24 mouse cellular contexts compared by ENCODE assay signal in the genomic region with DNA sequence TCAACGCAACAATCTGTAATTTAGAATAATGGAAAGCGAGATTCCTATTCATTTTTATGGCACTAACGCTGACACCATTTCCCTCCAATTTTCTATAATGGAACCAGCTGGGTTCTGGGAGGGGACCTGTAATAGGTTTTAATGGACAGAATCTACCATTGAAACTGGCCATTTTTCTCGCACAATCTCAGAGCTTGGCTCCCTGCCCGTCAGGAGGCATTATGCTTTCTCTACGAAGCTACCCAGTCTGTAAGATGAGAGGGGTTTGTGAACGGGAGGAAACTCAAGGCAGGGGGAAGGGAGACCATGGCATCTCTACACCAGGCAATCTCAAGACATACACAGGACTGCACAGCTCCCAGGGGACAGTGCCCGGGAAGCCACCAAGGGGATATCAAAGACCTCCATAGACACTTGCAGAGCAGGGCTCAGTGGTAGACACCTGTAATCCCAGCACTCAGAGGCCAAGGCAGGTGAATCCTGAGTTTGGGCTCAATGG.
DNase-seq lines count a peak whose midpoint lies in the region; ATAC-seq lines count a peak whose summit lies in the region.
"Had no signal": no experiment of that assay in that cellular context is flagged by ENCODE, and none has a peak within 500 bp of the region (broad histone marks: within the 10 kb centered on the region; RNA-seq: fewer than 3 reads in every experiment).

No protein-coding gene starts in this region.

- intact Hi-C loops in heart, postnatal 36 days (cut with DNase I) = no loop called here

- H3K27ac ChIP-seq in forebrain, embryonic 13.5 days = peak overlapping the region; percentile 12; the same call in 1 of the 2 replicates
- H3K27ac ChIP-seq in forebrain, embryonic 11.5 days (ENCODE audit: low read depth, low read length) = no peak overlapping the region
- no peak overlapping the region for H3K27ac ChIP-seq in embryonic facial prominence, embryonic 14.5 days (replicated peaks; ENCODE audit: low read depth, low read length)
- H3K27ac ChIP-seq: embryonic facial prominence, embryonic 13.5 days; heart, adult 2 months; heart, embryonic 10.5 days; heart, embryonic 13.5 days; hindbrain, embryonic 12.5 days; hindbrain, embryonic 15.5 days had no signal

- no peak overlapping the region for H3K4me2 ChIP-seq in forebrain, embryonic 13.5 days
- H3K4me2 ChIP-seq in forebrain, embryonic 11.5 days (ENCODE audit: low read depth, low read length, severe bottlenecking) = no peak overlapping the region
- H3K4me2 ChIP-seq in embryonic facial prominence, embryonic 14.5 days (ENCODE audit: low read depth, low read length) = no peak overlapping the region
- H3K4me2 ChIP-seq: embryonic facial prominence, embryonic 13.5 days; heart, embryonic 13.5 days; hindbrain, embryonic 12.5 days; hindbrain, embryonic 15.5 days had no signal

- H3K9ac ChIP-seq in forebrain, embryonic 13.5 days = no peak overlapping the region
- H3K9ac ChIP-seq in forebrain, embryonic 11.5 days (ENCODE audit: low read length) = no peak overlapping the region
- no peak overlapping the region for H3K9ac ChIP-seq in embryonic facial prominence, embryonic 14.5 days (ENCODE audit: low read depth, low read length)
- H3K9ac ChIP-seq: embryonic facial prominence, embryonic 13.5 days; heart, embryonic 13.5 days; hindbrain, embryonic 12.5 days; hindbrain, embryonic 15.5 days had no signal

- no peak for ATAC-seq in forebrain, embryonic 13.5 days
- ATAC-seq in forebrain, embryonic 11.5 days (replicated peaks; ENCODE audit: low FRiP score) = no peak
- ATAC-seq in embryonic facial prominence, embryonic 14.5 days (ENCODE audit: low read depth) = peak; percentile 55; the same call in 1 of the 2 replicates
- ATAC-seq in megakaryocyte progenitor cell, adult 5-6 weeks (replicated peaks; ENCODE audit: poor library complexity) = no peak
- ATAC-seq: intestine, postnatal 0 days had no signal

- WGBS in forebrain, embryonic 13.5 days = 47% methylated on average over 8 of the region's 8 CpGs
- 73% methylated on average over 8 of the region's 8 CpGs for WGBS in forebrain, embryonic 11.5 days
- WGBS in embryonic facial prominence, embryonic 14.5 days = 63% methylated on average over 8 of the region's 8 CpGs

- H3K27me3 ChIP-seq in forebrain, embryonic 13.5 days = no peaks in the 10 kb centered on the region
- H3K27me3 ChIP-seq in forebrain, embryonic 11.5 days (ENCODE audit: control insufficient read depth, insufficient read depth, low read length) = no peaks in the 10 kb centered on the region
- H3K27me3 ChIP-seq in embryonic facial prominence, embryonic 14.5 days (replicated peaks; ENCODE audit: control insufficient read depth, insufficient read depth, low read length) = no peaks in the 10 kb centered on the region
- H3K27me3 ChIP-seq: CH12.LX; embryonic facial prominence, embryonic 13.5 days; hindbrain, embryonic 12.5 days; hindbrain, embryonic 15.5 days had no signal

- peaks cover 3% of the 10 kb centered on the region; the same call in 1 of the 2 replicates for H3K9me3 ChIP-seq in forebrain, embryonic 13.5 days (replicated peaks)
- no peaks in the 10 kb centered on the region for H3K9me3 ChIP-seq in forebrain, embryonic 11.5 days (ENCODE audit: control insufficient read depth, low read length)
- H3K9me3 ChIP-seq in embryonic facial prominence, embryonic 14.5 days (ENCODE audit: control insufficient read depth, low read length) = 0 out of 2 replicates have a peak, but pooled peaks cover 1% of the 10 kb centered on the region
- H3K9me3 ChIP-seq: embryonic facial prominence, embryonic 13.5 days; heart, embryonic 10.5 days; hindbrain, embryonic 12.5 days; hindbrain, embryonic 15.5 days had no signal

- no peak overlapping the region for H3K4me3 ChIP-seq in forebrain, embryonic 13.5 days
- no peak overlapping the region for H3K4me3 ChIP-seq in forebrain, embryonic 11.5 days (ENCODE audit: low read depth, low read length)
- no peak overlapping the region for H3K4me3 ChIP-seq in embryonic facial prominence, embryonic 14.5 days (ENCODE audit: low read depth, low read length)
- H3K4me3 ChIP-seq: embryonic facial prominence, embryonic 13.5 days; heart, adult 2 months; heart, embryonic 10.5 days; heart, embryonic 13.5 days; hindbrain, embryonic 12.5 days; hindbrain, embryonic 15.5 days had no signal

- H3K36me3 ChIP-seq in forebrain, embryonic 13.5 days (ENCODE audit: poor library complexity, severe bottlenecking) = no peaks in the 10 kb centered on the region
- H3K36me3 ChIP-seq in forebrain, embryonic 11.5 days (ENCODE audit: control insufficient read depth, insufficient read depth, low read length) = no peaks in the 10 kb centered on the region
- no peaks in the 10 kb centered on the region for H3K36me3 ChIP-seq in embryonic facial prominence, embryonic 14.5 days (ENCODE audit: control insufficient read depth, insufficient read depth, low read length)
- H3K36me3 ChIP-seq: embryonic facial prominence, embryonic 13.5 days; G1E; heart, embryonic 10.5 days; heart, embryonic 13.5 days; hindbrain, embryonic 12.5 days; hindbrain, embryonic 15.5 days had no signal

- peaks cover 21% of the 10 kb centered on the region for H3K4me1 ChIP-seq in forebrain, embryonic 13.5 days
- H3K4me1 ChIP-seq in forebrain, embryonic 11.5 days (replicated peaks; ENCODE audit: control insufficient read depth, insufficient read depth, low read length) = no peaks in the 10 kb centered on the region; the same call in 1 of the 2 replicates
- H3K4me1 ChIP-seq in embryonic facial prominence, embryonic 14.5 days (ENCODE audit: control insufficient read depth, insufficient read depth, low read length) = no peaks in the 10 kb centered on the region
- H3K4me1 ChIP-seq: heart, embryonic 10.5 days; heart, embryonic 13.5 days; hindbrain, embryonic 15.5 days had no signal

- DNase-seq in forebrain, embryonic 11.5 days (ENCODE audit: low spot score) = no peak
- peak; percentile 76 for DNase-seq in heart, adult 11 months
- no peak for DNase-seq in heart, postnatal 36 days
- DNase-seq in MN1 (ENCODE audit: low spot score) = peak; percentile 24
- DNase-seq in embryonic facial prominence, embryonic 14.5 days (ENCODE audit: low spot score) = peak; percentile 24
- no peak for DNase-seq in retina, embryonic 14.5 days (ENCODE audit: low spot score)
- DNase-seq: adrenal gland, adult 8-10 months; adrenal gland, postnatal 25 days; B cell, adult 2 months; cerebellum, adult 18-20 months; cerebellum, adult 9-10 months; gastrocnemius, postnatal 25 days; heart, adult 2 months; kidney, adult 2 months had no signal

Comparison
In these comparisons a context has a peak if more than half of its experiments do, and no peak if none do; other contexts are left out.
1. DNase-seq: peak in heart, adult 11 months (single experiment), MN1 (single experiment) and embryonic facial prominence, embryonic 14.5 days (single experiment); none in forebrain, embryonic 11.5 days (single experiment), heart, postnatal 36 days (0 of 2) and retina, embryonic 14.5 days (single experiment).